Mouse (Mus musculus) bone marrow, adult 2 months (tissue): ENCODE data around the gene Olfr1034.
"Not testable (repeated sequence)": the region's sequence is repeated elsewhere in the genome, so short reads cannot be mapped to it uniquely, and the experiment has no call there.

ENCODE experiments used
- CTCF ChIP-seq: fragments of 200-500 bp; IDR thresholded peaks from 2 replicates; pipeline ENCODE4 v1.5.1; 2011; ENCODE audit warnings: low read length, control low read depth; ENCODE audit not compliant: control insufficient read depth, insufficient read depth
- POLR2A ChIP-seq: fragments of 200-500 bp; IDR thresholded peaks from 2 replicates; pipeline ENCODE4 v1.6.1; 2011; ENCODE audit warnings: low read depth, mild to moderate bottlenecking, control low read depth, low read length, borderline replicate concordance; ENCODE audit not compliant: control insufficient read depth

GRCm38 (mm10) chr2:86080478-86080877 lies 34.8 kb downstream of the Olfr1034 start:
- not testable (repeated sequence) for TF ChIP-seq CTCF, POLR2A
